ENCODE assay signal across 15 mouse cellular contexts in genomic region chr13:24244613-24245012, GRCm38 (mm10). TPM values are rescaled to one million over a fixed set of nuclear protein-coding genes. Genes with fewer than 3 reads are reported as not detected.
A peak's percentile ranks its signal among the peaks of the same experiment; 100 is the strongest.
DNase-seq lines count a peak whose midpoint lies in the region; ATAC-seq lines count a peak whose summit lies in the region.
"Had no signal": no experiment of that assay in that cellular context is flagged by ENCODE, and none has a peak within 500 bp of the region (broad histone marks: within the 10 kb centered on the region; RNA-seq: fewer than 3 reads in every experiment).

No protein-coding gene starts in this region.

- H3K4me2 ChIP-seq in hindbrain, embryonic 13.5 days = no peak overlapping the region
- H3K4me2 ChIP-seq in neural tube, embryonic 14.5 days (ENCODE audit: low read depth, low read length) = no peak overlapping the region
- H3K4me2 ChIP-seq in lung, embryonic 15.5 days = no peak overlapping the region
- H3K4me2 ChIP-seq in midbrain, embryonic 13.5 days (replicated peaks) = no peak overlapping the region
- H3K4me2 ChIP-seq: embryonic facial prominence, embryonic 13.5 days; forebrain, embryonic 13.5 days; hindbrain, embryonic 15.5 days had no signal

- 48% methylated on average over 11 of the region's 11 CpGs for whole genome bisulfite sequencing in hindbrain, embryonic 13.5 days
- WGBS in hindbrain, embryonic 10.5 days = 80% methylated on average over 11 of the region's 11 CpGs
- WGBS in neural tube, embryonic 14.5 days = 61% methylated on average over 11 of the region's 11 CpGs
- WGBS in lung, embryonic 15.5 days = 32% methylated on average over 11 of the region's 11 CpGs
- WGBS in midbrain, embryonic 13.5 days = 78% methylated on average over 11 of the region's 11 CpGs

- no peak overlapping the region for H3K4me3 ChIP-seq in hindbrain, embryonic 13.5 days
- H3K4me3 ChIP-seq in hindbrain, embryonic 10.5 days = no peak overlapping the region
- no peak overlapping the region for H3K4me3 ChIP-seq in neural tube, embryonic 14.5 days (ENCODE audit: low read depth, low read length)
- no peak overlapping the region for H3K4me3 ChIP-seq in lung, embryonic 15.5 days
- no peak overlapping the region for H3K4me3 ChIP-seq in midbrain, embryonic 13.5 days (replicated peaks)
- H3K4me3 ChIP-seq: embryonic facial prominence, embryonic 13.5 days; forebrain, embryonic 13.5 days; hindbrain, embryonic 15.5 days; myocyte had no signal

- H3K36me3 ChIP-seq in hindbrain, embryonic 13.5 days = no peaks in the 10 kb centered on the region
- no peaks in the 10 kb centered on the region for H3K36me3 ChIP-seq in hindbrain, embryonic 10.5 days
- no peaks in the 10 kb centered on the region for H3K36me3 ChIP-seq in neural tube, embryonic 14.5 days (ENCODE audit: control insufficient read depth, insufficient read depth, low read length)
- no peaks in the 10 kb centered on the region for H3K36me3 ChIP-seq in lung, embryonic 15.5 days
- H3K36me3 ChIP-seq in midbrain, embryonic 13.5 days = no peaks in the 10 kb centered on the region
- H3K36me3 ChIP-seq: embryonic facial prominence, embryonic 13.5 days; hindbrain, embryonic 15.5 days had no signal

- ATAC-seq in hindbrain, embryonic 13.5 days (ENCODE audit: low FRiP score) = peak; percentile 22; the same call in 1 of the 2 replicates
- ATAC-seq in neural tube, embryonic 14.5 days (ENCODE audit: low read depth) = 0 out of 2 replicates have a peak, but pooled peaks have one; percentile 24
- peak; percentile 56; the same call in 1 of the 2 replicates for ATAC-seq in lung, embryonic 15.5 days (ENCODE audit: borderline replicate concordance, extremely low read depth, low FRiP score, low TSS enrichment)
- no peak for ATAC-seq in midbrain, embryonic 13.5 days
- no peak for ATAC-seq in monocyte, adult 5-6 weeks (replicated peaks; ENCODE audit: insufficient number of reproducible peaks, low FRiP score, low TSS enrichment, poor library complexity, severe bottlenecking)
- ATAC-seq: forebrain, embryonic 13.5 days had no signal

- no peak overlapping the region for H3K27ac ChIP-seq in hindbrain, embryonic 13.5 days
- no peak overlapping the region for H3K27ac ChIP-seq in hindbrain, embryonic 10.5 days
- H3K27ac ChIP-seq in neural tube, embryonic 14.5 days (ENCODE audit: low read depth, low read length) = no peak overlapping the region
- H3K27ac ChIP-seq in lung, embryonic 15.5 days = peak overlapping the region; percentile 57; the same call in 1 of the 2 replicates
- H3K27ac ChIP-seq in midbrain, embryonic 13.5 days = no peak overlapping the region
- H3K27ac ChIP-seq: embryonic facial prominence, embryonic 13.5 days; forebrain, embryonic 13.5 days; hindbrain, embryonic 15.5 days had no signal

- H3K4me1 ChIP-seq in hindbrain, embryonic 13.5 days (replicated peaks) = peaks cover 13% of the 10 kb centered on the region
- no peaks in the 10 kb centered on the region for H3K4me1 ChIP-seq in hindbrain, embryonic 10.5 days (replicated peaks)
- H3K4me1 ChIP-seq in neural tube, embryonic 14.5 days (ENCODE audit: control insufficient read depth, insufficient read depth, low read length) = 0 out of 2 replicates have a peak, but pooled peaks cover 4% of the 10 kb centered on the region
- H3K4me1 ChIP-seq in lung, embryonic 15.5 days = peaks cover 58% of the 10 kb centered on the region
- peaks cover 9% of the 10 kb centered on the region; the same call in 1 of the 2 replicates for H3K4me1 ChIP-seq in midbrain, embryonic 13.5 days (replicated peaks)

- H3K9ac ChIP-seq in hindbrain, embryonic 13.5 days = no peak overlapping the region
- no peak overlapping the region for H3K9ac ChIP-seq in neural tube, embryonic 14.5 days (replicated peaks; ENCODE audit: low read depth, low read length)
- no peak overlapping the region for H3K9ac ChIP-seq in lung, embryonic 15.5 days
- no peak overlapping the region for H3K9ac ChIP-seq in midbrain, embryonic 13.5 days (replicated peaks)
- H3K9ac ChIP-seq: embryonic facial prominence, embryonic 13.5 days; forebrain, embryonic 13.5 days; hindbrain, embryonic 15.5 days had no signal

- no peaks in the 10 kb centered on the region for H3K9me3 ChIP-seq in hindbrain, embryonic 13.5 days
- H3K9me3 ChIP-seq in hindbrain, embryonic 10.5 days = no peaks in the 10 kb centered on the region
- no peaks in the 10 kb centered on the region for H3K9me3 ChIP-seq in neural tube, embryonic 14.5 days (ENCODE audit: control insufficient read depth, low read length)
- H3K9me3 ChIP-seq in lung, embryonic 15.5 days = no peaks in the 10 kb centered on the region
- H3K9me3 ChIP-seq in midbrain, embryonic 13.5 days = no peaks in the 10 kb centered on the region
- H3K9me3 ChIP-seq: embryonic facial prominence, embryonic 13.5 days; forebrain, embryonic 13.5 days; hindbrain, embryonic 15.5 days had no signal

- DNase-seq in hindbrain, embryonic 10.5 days (ENCODE audit: low spot score) = no peak
- no peak for DNase-seq in neural tube, embryonic 10.5 days (ENCODE audit: extremely low spot score, low spot score)
- DNase-seq: cerebellum, postnatal 10 days; liver; right cerebral cortex, postnatal 4 days; thymus, postnatal 14 days had no signal

- H3K27me3 ChIP-seq in hindbrain, embryonic 13.5 days = no peaks in the 10 kb centered on the region
- no peaks in the 10 kb centered on the region for H3K27me3 ChIP-seq in hindbrain, embryonic 10.5 days (ENCODE audit: insufficient read depth, poor library complexity, severe bottlenecking)
- H3K27me3 ChIP-seq in neural tube, embryonic 14.5 days (ENCODE audit: control insufficient read depth, insufficient read depth, low read length) = no peaks in the 10 kb centered on the region
- no peaks in the 10 kb centered on the region for H3K27me3 ChIP-seq in lung, embryonic 15.5 days
- H3K27me3 ChIP-seq in midbrain, embryonic 13.5 days = no peaks in the 10 kb centered on the region
- H3K27me3 ChIP-seq: embryonic facial prominence, embryonic 13.5 days; forebrain, embryonic 13.5 days; hindbrain, embryonic 15.5 days had no signal

RNA-seq across cellular contexts. Expression of gene Carmil1, which starts 36.0 kb away (rescaled TPM):
- 27.9 and 28.7 TPM in 2 replicates for polyA plus RNA-seq in hindbrain, embryonic 13.5 days (2015; fragmentation: Nextera tagmentation; extraction: Ambion mirVana)
- 20.0 and 21.7 TPM in 2 replicates for polyA plus RNA-seq in hindbrain, embryonic 10.5 days (2016; fragmentation: Nextera tagmentation; extraction: Ambion mirVana)
- 36.0 and 42.5 TPM in 2 replicates for polyA plus RNA-seq in neural tube, embryonic 14.5 days (2014; fragmentation: Nextera tagmentation; extraction: Ambion mirVana)
- 43.6 and 46.2 TPM in 2 replicates for polyA plus RNA-seq in lung, embryonic 15.5 days (2015; fragmentation: Nextera tagmentation; extraction: Ambion mirVana)
- 21.8 and 22.1 TPM in 2 replicates for polyA plus RNA-seq in midbrain, embryonic 13.5 days (2015; fragmentation: Nextera tagmentation; extraction: Ambion mirVana)
- 6.1 to 11.9 TPM (median 11.5 TPM) in 3 replicates for total RNA-seq in monocyte, adult 5-6 weeks (2017)

Comparison
In these comparisons a context has a peak if more than half of its experiments do, and no peak if none do; other contexts are left out.
1. ATAC-seq: peak in hindbrain, embryonic 13.5 days (single experiment), neural tube, embryonic 14.5 days (single experiment) and lung, embryonic 15.5 days (single experiment); none in midbrain, embryonic 13.5 days (single experiment) and monocyte, adult 5-6 weeks (single experiment).